Mouse (Mus musculus): ENCODE results near the gene Trappc2l. TPM values are rescaled to one million over a fixed set of nuclear protein-coding genes. Genes with fewer than 3 reads are reported as not detected.
A peak's percentile ranks its signal among the peaks of the same experiment; 100 is the strongest.

The Trappc2l gene
- polyA plus RNA-seq, 1 experiment from 2014 or later: 48.9 TPM

DNA sequence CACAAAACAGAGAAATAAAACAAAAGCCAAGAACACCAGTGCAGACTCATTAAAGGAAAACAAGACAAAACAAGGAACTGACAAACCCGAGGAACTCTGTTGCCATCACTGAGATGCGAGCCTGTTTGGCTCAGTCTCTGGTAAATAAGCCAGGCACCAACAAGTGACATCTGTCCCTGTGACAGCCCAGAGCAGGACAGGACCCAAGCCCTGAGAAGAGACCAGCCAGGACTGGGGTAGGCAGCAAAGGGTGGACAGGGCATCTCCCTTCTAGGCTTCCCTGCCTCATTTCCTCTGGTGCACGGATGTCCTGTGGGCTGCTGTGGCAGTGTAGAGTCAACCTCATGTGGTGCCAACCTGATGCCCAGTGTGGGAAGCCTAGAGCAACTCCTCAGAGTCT is 51.7 kb downstream of the Trappc2l start:
- no peaks in the 10 kb centered on the region for H3K36me3 ChIP-seq

DNA sequence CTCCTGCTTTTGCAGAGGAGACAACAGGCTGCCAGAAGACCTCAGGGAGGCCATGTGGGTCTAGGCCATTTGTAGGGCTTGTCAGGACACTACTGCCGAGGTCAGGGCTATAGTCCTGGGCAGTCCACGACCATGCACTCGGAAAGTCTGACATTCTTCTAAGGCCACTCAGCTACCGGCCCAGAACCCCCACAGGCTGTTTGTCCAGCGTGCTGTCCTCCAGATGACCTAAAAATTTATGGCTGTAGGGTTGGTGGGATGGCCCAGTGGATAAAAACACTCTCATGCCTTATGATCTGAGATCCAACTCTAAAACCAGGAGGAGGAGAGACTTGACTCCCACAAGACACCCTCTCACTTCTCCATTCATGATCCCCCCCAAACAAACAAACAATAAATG is 52.2 kb downstream of the Trappc2l start:
- Histone ChIP-seq H3K27ac (no peak overlapping the region), H3K36me3 (no peaks in the 10 kb centered on the region), H3K9me3 (no peaks in the 10 kb centered on the region), H3K9ac (no peak overlapping the region), H3K4me3 (no peak overlapping the region), H3K4me2 (no peak overlapping the region), H3K4me1 (peaks cover 89% of the 10 kb centered on the region), H3K27me3 (no peaks in the 10 kb centered on the region)
- 65% methylated on average over 5 of the region's 5 CpGs for WGBS
- ATAC-seq (ENCODE audit: insufficient number of reproducible peaks, low FRiP score, low TSS enrichment, low read depth): no peak

More for the DNA sequence above, 51.7 kb downstream of the Trappc2l start:
- Histone ChIP-seq H3K4me1 (peaks cover 95% of the 10 kb centered on the region), H3K27ac (no peak overlapping the region), H3K9me3 (no peaks in the 10 kb centered on the region), H3K4me2 (no peak overlapping the region), H3K4me3 (no peak overlapping the region), H3K9ac (no peak overlapping the region), H3K27me3 (no peaks in the 10 kb centered on the region)
- 52% methylated on average over 3 of the region's 3 CpGs for WGBS
- no peak for ATAC-seq (ENCODE audit: insufficient number of reproducible peaks, low FRiP score, low TSS enrichment, low read depth)

DNA sequence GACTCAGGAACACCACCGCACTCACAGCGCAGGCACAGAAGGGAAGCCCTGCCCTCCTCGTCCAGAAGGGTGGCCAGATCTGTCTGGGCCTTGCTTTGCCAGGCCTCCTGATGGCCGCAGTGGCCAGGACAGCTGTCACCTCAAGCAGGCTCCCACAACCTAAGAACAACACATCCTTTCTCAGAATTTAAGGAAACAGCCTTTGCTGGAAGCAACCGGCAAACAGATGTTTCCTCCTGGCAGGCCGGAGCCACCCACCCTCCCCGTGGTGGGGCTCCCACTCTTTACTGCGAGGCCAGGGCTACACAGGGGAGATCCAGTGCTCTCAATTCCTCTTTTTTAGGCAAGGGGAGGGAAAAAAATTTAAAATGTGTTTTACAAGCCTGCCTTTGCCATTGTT is 53.8 kb downstream of the Trappc2l start:
- Histone ChIP-seq H3K9me3 (no peaks in the 10 kb centered on the region), H3K4me2 (peak overlapping the region; percentile 24), H3K4me1 (peaks cover 79% of the 10 kb centered on the region), H3K36me3 (no peaks in the 10 kb centered on the region), H3K27ac (peak overlapping the region; percentile 69), H3K9ac (no peak overlapping the region), H3K27me3 (no peaks in the 10 kb centered on the region), H3K4me3 (no peak overlapping the region)
- WGBS: 19% methylated on average over 8 of the region's 8 CpGs
- ATAC-seq (ENCODE audit: insufficient number of reproducible peaks, low FRiP score, low TSS enrichment, low read depth): no peak

DNA sequence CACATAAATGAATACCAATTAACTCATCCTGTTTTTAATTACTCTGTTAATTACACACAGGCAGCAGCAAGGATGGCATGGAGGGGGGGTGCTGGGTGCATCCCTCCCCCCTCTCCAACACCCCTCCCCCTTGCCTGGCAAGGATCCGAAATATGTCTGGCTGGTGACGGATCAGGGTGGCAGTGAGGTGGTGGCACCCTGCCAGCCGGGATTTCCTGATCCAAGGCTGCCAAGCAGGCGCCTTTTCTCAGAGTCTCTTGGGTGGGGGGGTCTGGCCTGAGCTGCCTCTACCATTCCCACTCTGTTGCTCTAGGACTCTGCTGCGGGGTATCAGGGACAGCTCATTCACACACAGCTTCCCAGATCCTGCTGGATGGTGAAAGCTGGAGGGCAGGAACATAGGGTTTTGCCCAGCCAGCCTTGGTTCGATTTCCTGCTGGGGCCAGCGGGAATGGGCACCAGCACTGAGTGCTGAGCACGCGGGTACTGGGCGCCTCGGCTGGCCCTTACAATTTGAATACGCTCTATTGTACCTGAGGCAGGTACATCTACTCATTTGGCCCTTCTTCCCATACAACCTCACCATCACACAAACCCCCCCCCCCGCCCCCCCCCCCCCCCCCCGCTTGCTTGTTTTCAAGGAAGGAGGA is 54.4 kb downstream of the Trappc2l start:
- ATAC-seq (ENCODE audit: insufficient number of reproducible peaks, low FRiP score, low TSS enrichment, low read depth): peak; percentile 14; the same call in 1 of the 2 replicates
- no peak overlapping the region for H3K4me3 ChIP-seq

More for the DNA sequence above, 54.4 kb downstream of the Trappc2l start:
- Histone ChIP-seq H3K9ac (no peak overlapping the region), H3K4me1 (peaks cover 81% of the 10 kb centered on the region), H3K4me2 (peak overlapping the region; percentile 24), H3K9me3 (no peaks in the 10 kb centered on the region), H3K27ac (peak overlapping the region; percentile 69), H3K36me3 (no peaks in the 10 kb centered on the region), H3K27me3 (0 out of 2 replicates have a peak, but pooled peaks cover 5% of the 10 kb centered on the region)
- 37% methylated on average over 12 of the region's 14 CpGs for WGBS

Small RNA genes within 50 kb of the gene (microRNA-seq; reads per million reads assigned to microRNA genes)
- gene Mir6396: not detected

Other genes with a start within 250 kb of the Trappc2l start
- 46.8 and 47.5 TPM in 2 replicates for gene Zc3h18, start 235.0 kb upstream of the Trappc2l start, polyA plus RNA-seq (2015; fragmentation: Nextera tagmentation; extraction: Ambion mirVana)
- gene Il17c, start 189.6 kb upstream of the Trappc2l start, polyA plus RNA-seq (2015; fragmentation: Nextera tagmentation; extraction: Ambion mirVana): 0.22 TPM in 1 of 2 replicates, not detected in the other
- 183 and 190 TPM in 2 replicates for gene Cyba, start 178.7 kb upstream of the Trappc2l start, polyA plus RNA-seq (2015; fragmentation: Nextera tagmentation; extraction: Ambion mirVana)
- gene Mvd, start 168.2 kb upstream of the Trappc2l start, polyA plus RNA-seq (2015; fragmentation: Nextera tagmentation; extraction: Ambion mirVana): 36.8 and 37.3 TPM in 2 replicates
- gene Snai3, start 150.9 kb upstream of the Trappc2l start, polyA plus RNA-seq (2015; fragmentation: Nextera tagmentation; extraction: Ambion mirVana): 0.84 and 3.3 TPM in 2 replicates
- gene Rnf166, start 135.6 kb upstream of the Trappc2l start, polyA plus RNA-seq (2015; fragmentation: Nextera tagmentation; extraction: Ambion mirVana): 49.4 and 51.0 TPM in 2 replicates
- gene Ctu2, start 135.5 kb upstream of the Trappc2l start, polyA plus RNA-seq (2015; fragmentation: Nextera tagmentation; extraction: Ambion mirVana): 40.8 and 47.6 TPM in 2 replicates
- 17.5 and 23.3 TPM in 2 replicates for gene Piezo1, start 60.3 kb upstream of the Trappc2l start, polyA plus RNA-seq (2015; fragmentation: Nextera tagmentation; extraction: Ambion mirVana)
- 31.8 and 36.1 TPM in 2 replicates for gene Cdt1, start 43.6 kb upstream of the Trappc2l start, polyA plus RNA-seq (2015; fragmentation: Nextera tagmentation; extraction: Ambion mirVana)
- gene Aprt, start 34.7 kb upstream of the Trappc2l start, polyA plus RNA-seq (2015; fragmentation: Nextera tagmentation; extraction: Ambion mirVana): 268 and 295 TPM in 2 replicates
- 12.0 and 16.6 TPM in 2 replicates for gene Galns, start 177 bp upstream of the Trappc2l start, polyA plus RNA-seq (2015; fragmentation: Nextera tagmentation; extraction: Ambion mirVana)
- not detected in 2 replicates for gene Pabpn1l, start 11.1 kb downstream of the Trappc2l start, polyA plus RNA-seq (2015; fragmentation: Nextera tagmentation; extraction: Ambion mirVana)
- 4.6 and 5.1 TPM in 2 replicates for gene Cbfa2t3, start 87.5 kb downstream of the Trappc2l start, polyA plus RNA-seq (2015; fragmentation: Nextera tagmentation; extraction: Ambion mirVana)
- gene Acsf3, start 163.8 kb downstream of the Trappc2l start, polyA plus RNA-seq (2015; fragmentation: Nextera tagmentation; extraction: Ambion mirVana): 17.6 and 18.1 TPM in 2 replicates
- gene Cdh15, start 236.3 kb downstream of the Trappc2l start, polyA plus RNA-seq (2015; fragmentation: Nextera tagmentation; extraction: Ambion mirVana): 16.5 and 33.3 TPM in 2 replicates

Data from limb, embryonic 15.5 days (tissue).